Mouse (Mus musculus) CD8-positive naive resting alpha-beta T cell, adult 2 months (primary cell): ENCODE measurements around the gene Mapk10.

ENCODE experiments used
- DNase-seq, 2 experiments: peaks; one replicate each; pipeline ENCODE4 v3.0.0; 2022; ENCODE audit warnings: low read depth in 2 of 2, low spot score in 2 of 2

Gene Mapk10

DNA sequence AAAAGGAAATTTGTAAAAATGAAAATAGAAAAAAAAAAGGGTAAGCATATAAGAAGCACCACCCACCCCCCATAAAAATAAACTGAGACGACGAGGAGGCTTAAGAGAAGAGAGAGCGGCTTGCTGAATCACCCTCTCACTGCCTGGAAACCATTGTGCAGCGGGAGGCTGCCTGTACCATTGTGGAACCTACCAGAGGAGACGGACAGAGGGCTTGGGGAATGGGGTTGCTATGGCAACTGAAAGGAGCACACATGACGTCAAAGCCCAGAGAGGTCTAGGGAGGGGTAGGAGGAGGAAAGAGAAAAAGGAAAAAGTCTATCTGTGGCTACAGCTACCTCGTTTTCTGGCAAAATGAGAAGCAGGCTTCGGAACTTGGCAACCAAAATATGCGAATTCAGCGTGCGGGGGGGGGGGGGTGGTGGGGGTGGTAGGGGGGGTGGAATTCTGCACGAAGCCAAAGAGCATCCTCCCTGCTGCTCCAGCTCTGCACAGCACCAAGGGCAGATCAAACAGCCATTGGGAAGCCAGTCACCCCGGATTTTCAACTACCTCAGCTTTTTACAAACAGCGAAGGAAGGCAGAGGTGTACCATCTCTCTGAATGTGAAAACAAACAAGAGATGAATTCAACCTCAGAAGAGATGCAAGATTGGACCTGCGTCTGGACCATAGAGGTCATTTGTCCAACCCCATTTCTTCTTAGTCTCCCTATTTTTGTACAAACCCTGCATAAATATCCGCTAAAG lies at the start of gene Mapk10:
Gene Mapk10 (minus strand): TSS at position 234 of the 748 bp plus-strand sequence.
- no peak for DNase-seq

DNA sequence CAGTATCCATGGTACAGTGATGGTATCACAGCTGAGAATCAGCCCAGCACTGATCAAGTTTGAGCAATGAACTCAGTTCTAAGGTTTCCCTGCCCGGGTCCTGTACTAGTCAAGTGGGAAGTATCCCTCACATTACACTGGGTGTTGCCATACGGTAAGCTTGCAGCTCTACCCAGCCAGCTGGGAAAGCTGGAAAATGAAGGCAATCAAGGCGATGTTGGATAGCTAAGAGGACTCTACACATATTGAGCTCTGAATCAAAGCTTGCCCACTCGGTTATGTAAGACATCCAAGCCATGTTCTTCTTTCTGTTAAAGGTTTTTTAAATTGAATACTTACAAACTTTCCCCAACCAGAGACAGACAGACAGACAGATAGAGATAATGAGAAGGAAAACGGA lies 45.0 kb upstream of the Mapk10 start:
- no peak for DNase-seq

GRCm38 (mm10) chr5:103242430-103242829 lies 31.3 kb upstream of the Mapk10 start:
- no peak for DNase-seq

GRCm38 (mm10) chr5:103231822-103232221 lies 20.7 kb upstream of the Mapk10 start:
- DNase-seq, result no peak

- DNase-seq, result no peak
Measured at GRCm38 (mm10) chr5:103230334-103230733, 19.2 kb upstream of the Mapk10 start.

GRCm38 (mm10) chr5:103229321-103229720 lies 18.2 kb upstream of the Mapk10 start:
- no peak for DNase-seq

DNA sequence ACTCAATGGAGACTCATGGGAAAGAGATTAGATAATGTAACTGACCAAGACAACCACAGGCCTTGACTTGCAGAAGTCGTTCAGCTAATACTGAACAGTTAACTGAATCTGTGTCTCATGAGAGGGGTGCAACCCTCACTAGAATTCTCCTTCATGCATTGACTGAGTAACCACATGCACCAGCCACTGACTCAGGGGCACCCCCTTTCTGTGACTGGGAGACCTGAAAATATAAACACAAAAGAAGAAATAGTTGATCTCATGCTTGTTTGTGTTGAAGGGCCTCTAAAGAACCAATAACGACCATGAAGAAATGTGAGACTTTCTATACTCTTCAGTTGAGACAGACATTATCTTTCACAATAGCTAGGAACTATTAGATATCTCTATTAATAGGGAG lies 10.9 kb upstream of the Mapk10 start:
- no peak for DNase-seq

GRCm38 (mm10) chr5:103210644-103211043 lies 490 bp downstream of the Mapk10 start:
- no peak for DNase-seq

DNA sequence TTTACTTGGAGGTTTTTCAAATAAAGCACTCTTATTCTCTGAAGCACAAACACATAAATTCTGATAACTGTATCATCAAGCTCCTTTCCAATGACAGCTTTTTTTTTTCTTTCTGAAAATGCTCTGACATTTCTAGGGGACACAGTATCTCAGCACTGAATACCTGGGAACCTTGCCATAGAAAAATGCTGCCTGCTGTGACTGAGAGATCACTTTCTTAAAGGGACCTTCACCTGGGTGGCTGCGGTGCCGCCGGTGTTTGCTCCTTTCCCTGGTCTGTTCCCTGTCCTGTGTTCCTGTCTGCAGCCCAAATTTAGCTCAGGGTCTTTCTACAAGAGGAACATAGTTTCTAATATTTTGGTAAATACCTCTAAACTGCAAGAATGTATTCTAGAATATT lies 1.1 kb downstream of the Mapk10 start:
- no peak for DNase-seq

- no peak for DNase-seq
Measured at GRCm38 (mm10) chr5:103209486-103209885, 1.6 kb downstream of the Mapk10 start.

GRCm38 (mm10) chr5:103208869-103209268 lies 2.3 kb downstream of the Mapk10 start:
- no peak for DNase-seq

GRCm38 (mm10) chr5:103208021-103208511 lies 3.1 kb downstream of the Mapk10 start:
- no peak for DNase-seq

GRCm38 (mm10) chr5:103197796-103198325 lies 13.3 kb downstream of the Mapk10 start:
- no peak for DNase-seq

DNA sequence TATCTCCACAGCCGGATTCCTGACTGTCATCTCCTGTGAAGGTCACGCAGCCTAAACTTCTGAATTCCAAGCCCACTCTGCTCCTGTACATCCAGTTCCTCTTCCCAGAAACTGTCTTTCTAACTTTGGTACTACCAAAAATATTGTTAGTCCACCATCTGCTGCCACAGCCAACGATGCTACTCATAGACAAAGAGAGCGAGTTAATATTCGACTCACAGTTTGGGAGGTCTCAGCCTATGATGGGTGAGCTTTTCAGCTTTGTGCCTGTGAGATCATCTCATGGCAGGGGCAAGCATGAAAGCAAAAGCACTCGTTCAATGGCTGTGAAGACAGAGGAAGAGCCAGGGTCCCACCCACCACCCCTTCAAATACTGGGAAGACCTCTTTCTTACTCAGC lies 16.6 kb downstream of the Mapk10 start:
- DNase-seq, result no peak

GRCm38 (mm10) chr5:103193700-103194099 lies 17.4 kb downstream of the Mapk10 start:
- no peak for DNase-seq

GRCm38 (mm10) chr5:103191577-103191976 lies 19.6 kb downstream of the Mapk10 start:
- no peak for DNase-seq

- DNase-seq, result no peak
Measured at GRCm38 (mm10) chr5:103184256-103184655, 26.9 kb downstream of the Mapk10 start.

GRCm38 (mm10) chr5:103181622-103182021 lies 29.5 kb downstream of the Mapk10 start:
- DNase-seq, result no peak

DNA sequence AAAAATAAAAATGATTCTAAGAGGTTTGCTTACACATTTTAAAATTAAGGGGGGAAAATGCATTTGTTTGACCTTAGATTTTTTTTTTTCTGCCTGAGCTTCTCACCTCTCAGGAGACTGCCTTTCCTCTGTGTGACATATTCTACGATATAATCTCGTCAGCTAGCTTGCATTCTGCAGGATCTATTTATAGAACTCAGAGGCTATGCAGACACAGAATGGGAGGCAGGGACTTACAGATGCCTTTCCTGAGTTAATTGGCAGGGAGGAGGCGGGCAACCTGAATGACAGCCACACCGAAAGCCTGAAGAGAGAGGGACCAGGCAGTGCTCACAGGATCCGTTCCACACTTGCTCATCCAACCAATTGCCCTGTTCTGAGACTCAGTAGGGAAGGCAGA lies 34.1 kb downstream of the Mapk10 start:
- no peak for DNase-seq

GRCm38 (mm10) chr5:103175989-103176388 lies 35.1 kb downstream of the Mapk10 start:
- DNase-seq, result no peak

GRCm38 (mm10) chr5:103174607-103175006 lies 36.5 kb downstream of the Mapk10 start:
- DNase-seq, result no peak

- DNase-seq, result no peak
Measured at GRCm38 (mm10) chr5:103171207-103171606, 39.9 kb downstream of the Mapk10 start.

GRCm38 (mm10) chr5:103167371-103167770 lies 43.8 kb downstream of the Mapk10 start:
- DNase-seq, result no peak
